Mouse (Mus musculus) heart, postnatal 0 days (tissue): ENCODE data around the gene 6430571L13Rik.

Experiments used
- CTCF ChIP-seq: IDR thresholded peaks from 2 replicates; pipeline ENCODE4 v1.5.1; 2016; ENCODE audit warnings: antibody characterized with exemption, control low read depth, low read depth
- EP300 ChIP-seq: IDR thresholded peaks from 2 replicates; pipeline ENCODE4 v1.6.1; 2016; ENCODE audit warnings: antibody characterized with exemption, low read depth

DNA sequence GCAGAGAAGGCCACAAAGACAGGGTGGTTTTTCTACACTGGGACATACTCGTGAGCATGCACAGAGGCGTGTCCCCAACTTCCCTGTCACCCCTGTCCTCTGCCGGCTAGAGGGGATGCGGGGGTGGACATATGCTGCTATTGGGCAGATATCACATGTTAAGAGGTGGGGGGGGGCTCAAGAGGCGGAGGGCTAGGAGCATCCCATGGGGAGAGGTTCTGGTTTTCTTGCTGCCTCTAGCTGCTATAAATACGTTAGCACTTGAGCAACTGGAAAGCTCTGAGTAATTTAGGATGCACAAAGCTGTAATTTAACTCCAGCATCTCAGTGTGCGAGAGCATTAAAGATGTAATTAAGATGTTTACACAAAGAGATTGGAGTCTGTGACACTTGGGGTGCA, 8.9 kb downstream of the 6430571L13Rik start:
- TF ChIP-seq CTCF (no peak), EP300 (no peak)
